Mouse (Mus musculus) ES-E14 (cell line): ENCODE measurements around the gene Ms4a6c.
"Not testable (repeated sequence)": the region's sequence is repeated elsewhere in the genome, so short reads cannot be mapped to it uniquely, and the experiment has no call there.

Source experiments
- CHD2 ChIP-seq: IDR thresholded peaks from 2 replicates; pipeline ENCODE4 v1.6.1; 2014; ENCODE audit warnings: mild to moderate bottlenecking, low read depth, low read length, inconsistent platforms
- HCFC1 ChIP-seq: IDR thresholded peaks from 2 replicates; pipeline ENCODE4 v1.6.1; 2012; ENCODE audit warnings: low read length, inconsistent platforms, borderline replicate concordance; ENCODE audit not compliant: insufficient read depth
- MAFK ChIP-seq: IDR thresholded peaks from 2 replicates; pipeline ENCODE4 v1.6.1; 2014; ENCODE audit warnings: mild to moderate bottlenecking, low read depth, low read length, inconsistent platforms; ENCODE audit not compliant: insufficient read depth
- ZNF384 ChIP-seq: IDR thresholded peaks from 2 replicates; pipeline ENCODE4 v1.6.1; 2012; ENCODE audit warnings: low read depth, low read length, inconsistent platforms

- not testable (repeated sequence) for TF ChIP-seq MAFK, CHD2, HCFC1, ZNF384
Measured at GRCm38 (mm10) chr19:11497300-11497699, 28.1 kb downstream of the Ms4a6c start.
